Mouse (Mus musculus) spleen, adult 2 months (tissue): ENCODE results near the gene Guca1b. TPM values are rescaled to one million over a fixed set of nuclear protein-coding genes. Genes with fewer than 3 reads are reported as not detected.
A peak's percentile ranks its signal among the peaks of the same experiment; 100 is the strongest.

Experiments
- DNase-seq, 2 experiments: peaks; one replicate each; pipeline versions ENCODE4 v3.0.0 to v3.0.0-alpha.2; 2012 to 2021; ENCODE audit warnings: low spot score in 2 of 2, low read depth in 1 of 2
- H3K27ac ChIP-seq: fragments of 200-500 bp; 2 replicates; pipeline ENCODE4 v1.5.1; 2012; ENCODE audit warnings: low read length, inconsistent platforms; ENCODE audit not compliant: insufficient read depth
- H3K27me3 ChIP-seq: fragments of 200-500 bp; 2 replicates; pipeline ENCODE4 v1.6.1; 2012; ENCODE audit warnings: mild to moderate bottlenecking, moderate library complexity, low read length, inconsistent platforms; ENCODE audit not compliant: control insufficient read depth, insufficient read depth
- H3K36me3 ChIP-seq: fragments of 200-500 bp; 2 replicates; pipeline ENCODE4 v1.6.1; 2012; ENCODE audit warnings: mild to moderate bottlenecking, low read length, inconsistent platforms; ENCODE audit not compliant: control insufficient read depth, insufficient read depth
- H3K4me1 ChIP-seq: fragments of 200-500 bp; 2 replicates; pipeline ENCODE4 v1.6.1; 2011; ENCODE audit warnings: inconsistent platforms; ENCODE audit not compliant: control insufficient read depth, insufficient read depth, insufficient read length
- H3K4me3 ChIP-seq: fragments of 200-500 bp; 2 replicates; pipeline ENCODE4 v1.5.1; 2011; ENCODE audit warnings: mild to moderate bottlenecking, inconsistent platforms; ENCODE audit not compliant: insufficient read depth, insufficient read length; ENCODE audit errors: extremely low read depth
- CTCF ChIP-seq: fragments of 200-500 bp; IDR thresholded peaks from 2 replicates; pipeline ENCODE4 v1.5.1; 2011; ENCODE audit warnings: mild to moderate bottlenecking, inconsistent platforms; ENCODE audit not compliant: insufficient read depth, insufficient read length, insufficient replicate concordance; ENCODE audit errors: extremely low read depth
- POLR2A ChIP-seq: fragments of 200-500 bp; IDR thresholded peaks from 2 replicates; pipeline ENCODE4 v1.6.1; 2011; ENCODE audit warnings: low read depth, low read length, inconsistent platforms
- WGBS: fragments of 180-500 bp; shearing (Covaris S2); methylation state at CpG from one replicate; pipeline ENCODE4 v1.1.7; 2018; 5-methylcytosine and 5-hydroxymethylcytosine counted together
- polyA plus RNA-seq: library from polyadenylated mRNA; depleted of rRNA; stranded (reverse); fragments of >200 nt; gene quantifications from 2 replicates; pipeline ENCODE4 v1.2.3, GENCODE M21; 2012; rRNA removed

Gene Guca1b
- polyA plus RNA-seq = 1.7 and 2.2 TPM in 2 replicates

- Histone ChIP-seq H3K4me1 (no peaks in the 10 kb centered on the region), H3K27ac (no peak within 1 kb of the TSS), H3K27me3 (no peaks in the 10 kb centered on the region), H3K36me3 (no peaks in the 10 kb centered on the region), H3K4me3 (no peak within 1 kb of the TSS)
- WGBS = 76% methylated on average over 10 of the region's 10 CpGs
- no peak for TF ChIP-seq CTCF
- no peak for TF ChIP-seq POLR2A
- no peak for DNase-seq
Observed at GRCm38 (mm10) chr17:47385145-47385544, at the start of gene Guca1b. Guca1b (plus strand) TSS chr17:47385393.

- Histone ChIP-seq H3K27me3 (no peaks in the 10 kb centered on the region), H3K4me3 (no peak overlapping the region), H3K4me1 (no peaks in the 10 kb centered on the region), H3K27ac (no peak overlapping the region), H3K36me3 (no peaks in the 10 kb centered on the region)
- WGBS = 95% methylated on average over 2 of the region's 2 CpGs
- TF ChIP-seq CTCF (no peak), POLR2A (no peak)
- no peak for DNase-seq
Observed at GRCm38 (mm10) chr17:47343121-47343520, 42.1 kb upstream of the Guca1b start.

GRCm38 (mm10) chr17:47349721-47350319, 35.4 kb upstream of the Guca1b start:
- WGBS = 90% methylated on average over 3 of the region's 3 CpGs
- TF ChIP-seq POLR2A = no peak
- no peak for TF ChIP-seq CTCF
- no peaks in the 10 kb centered on the region for H3K4me1 ChIP-seq
- DNase-seq = no peak
- H3K36me3 ChIP-seq = peaks cover 3% of the 10 kb centered on the region; the same call in 1 of the 2 replicates
- no peaks in the 10 kb centered on the region for H3K27me3 ChIP-seq
- no peak overlapping the region for H3K27ac ChIP-seq
- H3K4me3 ChIP-seq = no peak overlapping the region

GRCm38 (mm10) chr17:47359964-47360363, 25.2 kb upstream of the Guca1b start:
- no peaks in the 10 kb centered on the region for H3K27me3 ChIP-seq
- 41% methylated on average over 6 of the region's 6 CpGs for WGBS
- DNase-seq = peak; percentile 27 to 48
- H3K4me1 ChIP-seq = no peaks in the 10 kb centered on the region
- H3K27ac ChIP-seq = no peak overlapping the region
- no peaks in the 10 kb centered on the region for H3K36me3 ChIP-seq
- peak; percentile 49; the same call in 1 of the 2 replicates for TF ChIP-seq CTCF
- TF ChIP-seq POLR2A = no peak
- H3K4me3 ChIP-seq = no peak overlapping the region

GRCm38 (mm10) chr17:47361343-47361742, 23.9 kb upstream of the Guca1b start:
- no peaks in the 10 kb centered on the region for H3K36me3 ChIP-seq
- 35% methylated on average over 11 of the region's 11 CpGs for WGBS
- H3K27ac ChIP-seq = no peak overlapping the region
- H3K27me3 ChIP-seq = no peaks in the 10 kb centered on the region
- TF ChIP-seq CTCF = no peak
- TF ChIP-seq POLR2A = no peak
- H3K4me1 ChIP-seq = no peaks in the 10 kb centered on the region
- H3K4me3 ChIP-seq = no peak overlapping the region
- no peak for DNase-seq

- peak; percentile 80 to 81 for DNase-seq
- no peak within 1 kb of the TSS; the same call in 1 of the 2 replicates for H3K27ac ChIP-seq
- no peaks in the 10 kb centered on the region for H3K27me3 ChIP-seq
- 6% methylated on average over 35 of the region's 35 CpGs for WGBS
- H3K4me3 ChIP-seq = peak within 1 kb of the TSS; percentile 88
- peaks cover 2% of the 10 kb centered on the region; the same call in 1 of the 2 replicates for H3K4me1 ChIP-seq
- H3K36me3 ChIP-seq = peaks cover 5% of the 10 kb centered on the region
- TF ChIP-seq CTCF = no peak
- no peak for TF ChIP-seq POLR2A
Observed at GRCm38 (mm10) chr17:47368401-47369086, 16.6 kb upstream of the Guca1b start, which contains the start of gene Mrps10. Mrps10 (plus strand) TSS chr17:47368887.

- Histone ChIP-seq H3K4me3 (peak overlapping the region; percentile 88), H3K36me3 (peaks cover 8% of the 10 kb centered on the region), H3K27ac (no peak overlapping the region; the same call in 1 of the 2 replicates), H3K27me3 (no peaks in the 10 kb centered on the region), H3K4me1 (peaks cover 2% of the 10 kb centered on the region; the same call in 1 of the 2 replicates)
- 2% methylated on average over 20 of the region's 20 CpGs for whole genome bisulfite sequencing
- TF ChIP-seq POLR2A (no peak), CTCF (no peak)
- DNase-seq = no peak
Observed at GRCm38 (mm10) chr17:47369087-47369443, 16.1 kb upstream of the Guca1b start.
